Mouse (Mus musculus): ENCODE measurements at regions not wholly inside any gene's neighbourhood (a gene's known extent, or its start where the extent isn't known, plus 50 kb on each side); places are given as distances from the start of the nearest gene placed in this dataset.
"Not testable (repeated sequence)": the region's sequence is repeated elsewhere in the genome, so short reads cannot be mapped to it uniquely, and the experiment has no call there.

GRCm38 (mm10) chr15:93144264-93144663 lies 130.7 kb downstream of the Gxylt1 start:
- Histone ChIP-seq H3K4me2 (ENCODE audit: low read length) (no peak overlapping the region), H3K9ac (ENCODE audit: low read length) (no peak overlapping the region)
- WGBS, result 48% methylated on average over 4 of the region's 4 CpGs

GRCm38 (mm10) chr15:93133379-93133778 lies 141.6 kb downstream of the Gxylt1 start:
- no peak overlapping the region for H3K9ac ChIP-seq (ENCODE audit: low read length)
- H3K4me1 ChIP-seq (ENCODE audit: control insufficient read depth, insufficient read depth, low read length), result no peaks in the 10 kb centered on the region
- no peaks in the 10 kb centered on the region for H3K27me3 ChIP-seq (replicated peaks; ENCODE audit: control insufficient read depth, insufficient read depth, low read length)
- H3K4me3 ChIP-seq (ENCODE audit: low read depth, low read length), result no peak overlapping the region
- DNase-seq (ENCODE audit: low spot score) (peak; percentile 43), ATAC-seq (no peak)
- no peak overlapping the region for H3K27ac ChIP-seq (ENCODE audit: low read depth, low read length)
- no peaks in the 10 kb centered on the region for H3K36me3 ChIP-seq (ENCODE audit: control insufficient read depth, insufficient read depth, low read length)
- 0 out of 2 replicates have a peak overlapping the region, but pooled peaks have one; percentile 20 for H3K4me2 ChIP-seq (ENCODE audit: low read length)
- H3K9me3 ChIP-seq (replicated peaks; ENCODE audit: control insufficient read depth, low read length), result no peaks in the 10 kb centered on the region
- 59% methylated on average over 18 of the region's 18 CpGs for WGBS

More at GRCm38 (mm10) chr15:93144264-93144663, 130.7 kb downstream of the Gxylt1 start:
- Histone ChIP-seq H3K27me3 (replicated peaks; ENCODE audit: control insufficient read depth, insufficient read depth, low read length) (no peaks in the 10 kb centered on the region), H3K36me3 (ENCODE audit: control insufficient read depth, insufficient read depth, low read length) (no peaks in the 10 kb centered on the region), H3K4me1 (ENCODE audit: control insufficient read depth, insufficient read depth, low read length) (no peaks in the 10 kb centered on the region), H3K9me3 (replicated peaks; ENCODE audit: control insufficient read depth, low read length) (no peaks in the 10 kb centered on the region), H3K27ac (ENCODE audit: low read depth, low read length) (no peak overlapping the region), H3K4me3 (ENCODE audit: low read depth, low read length) (no peak overlapping the region)
- ATAC-seq, result no peak
- DNase-seq (ENCODE audit: low spot score), result no peak

GRCm38 (mm10) chr15:93131056-93131455 lies 143.9 kb downstream of the Gxylt1 start:
- Histone ChIP-seq H3K9me3 (replicated peaks; ENCODE audit: control insufficient read depth, low read length) (no peaks in the 10 kb centered on the region), H3K4me1 (ENCODE audit: control insufficient read depth, insufficient read depth, low read length) (no peaks in the 10 kb centered on the region), H3K9ac (ENCODE audit: low read length) (no peak overlapping the region), H3K27me3 (replicated peaks; ENCODE audit: control insufficient read depth, insufficient read depth, low read length) (no peaks in the 10 kb centered on the region), H3K4me3 (ENCODE audit: low read depth, low read length) (no peak overlapping the region), H3K4me2 (ENCODE audit: low read length) (no peak overlapping the region), H3K27ac (ENCODE audit: low read depth, low read length) (no peak overlapping the region), H3K36me3 (ENCODE audit: control insufficient read depth, insufficient read depth, low read length) (no peaks in the 10 kb centered on the region)
- no peak for ATAC-seq
- DNase-seq (ENCODE audit: low spot score), result no peak

GRCm38 (mm10) chr15:93125261-93125660 lies 149.7 kb downstream of the Gxylt1 start:
- WGBS, result 27% methylated on average over 5 of the region's 5 CpGs
- Histone ChIP-seq H3K27ac (ENCODE audit: low read depth, low read length) (no peak overlapping the region), H3K4me1 (ENCODE audit: control insufficient read depth, insufficient read depth, low read length) (no peaks in the 10 kb centered on the region), H3K9me3 (replicated peaks; ENCODE audit: control insufficient read depth, low read length) (no peaks in the 10 kb centered on the region), H3K36me3 (ENCODE audit: control insufficient read depth, insufficient read depth, low read length) (no peaks in the 10 kb centered on the region), H3K4me2 (ENCODE audit: low read length) (no peak overlapping the region), H3K4me3 (ENCODE audit: low read depth, low read length) (no peak overlapping the region), H3K27me3 (replicated peaks; ENCODE audit: control insufficient read depth, insufficient read depth, low read length) (no peaks in the 10 kb centered on the region), H3K9ac (ENCODE audit: low read length) (no peak overlapping the region)
- DNase-seq (ENCODE audit: low spot score) (no peak), ATAC-seq (no peak)

- Histone ChIP-seq H3K36me3 (ENCODE audit: control insufficient read depth, insufficient read depth, low read length) (no peaks in the 10 kb centered on the region), H3K27ac (ENCODE audit: low read depth, low read length) (no peak overlapping the region), H3K9me3 (replicated peaks; ENCODE audit: control insufficient read depth, low read length) (no peaks in the 10 kb centered on the region), H3K4me2 (ENCODE audit: low read length) (no peak overlapping the region), H3K4me3 (ENCODE audit: low read depth, low read length) (no peak overlapping the region), H3K27me3 (replicated peaks; ENCODE audit: control insufficient read depth, insufficient read depth, low read length) (no peaks in the 10 kb centered on the region), H3K4me1 (ENCODE audit: control insufficient read depth, insufficient read depth, low read length) (no peaks in the 10 kb centered on the region), H3K9ac (ENCODE audit: low read length) (no peak overlapping the region)
- WGBS, result 84% methylated on average over 4 of the region's 4 CpGs
- ATAC-seq (no peak), DNase-seq (ENCODE audit: low spot score) (no peak)
Observed at GRCm38 (mm10) chr15:93121156-93121555, 153.8 kb downstream of the Gxylt1 start.

- not testable (repeated sequence) for H3K4me1 ChIP-seq (ENCODE audit: control insufficient read depth, insufficient read depth, low read length); H3K27ac ChIP-seq (ENCODE audit: low read depth, low read length); H3K27me3 ChIP-seq (replicated peaks; ENCODE audit: control insufficient read depth, insufficient read depth, low read length); H3K4me2 ChIP-seq (ENCODE audit: low read length); H3K9me3 ChIP-seq (replicated peaks; ENCODE audit: control insufficient read depth, low read length); ATAC-seq; H3K9ac ChIP-seq (ENCODE audit: low read length); H3K36me3 ChIP-seq (ENCODE audit: control insufficient read depth, insufficient read depth, low read length); H3K4me3 ChIP-seq (ENCODE audit: low read depth, low read length)
- peak; percentile 57 for DNase-seq (ENCODE audit: low spot score)
- WGBS, result 51% methylated on average over 2 of the region's 2 CpGs
Observed at GRCm38 (mm10) chr15:93117806-93118205, 157.2 kb downstream of the Gxylt1 start.

GRCm38 (mm10) chr15:93115674-93116102 lies 159.3 kb downstream of the Gxylt1 start:
- 2% methylated on average over 16 of the region's 16 CpGs for WGBS
- Histone ChIP-seq H3K4me3 (ENCODE audit: low read depth, low read length) (peak overlapping the region; percentile 15), H3K9me3 (replicated peaks; ENCODE audit: control insufficient read depth, low read length) (no peaks in the 10 kb centered on the region), H3K4me1 (ENCODE audit: control insufficient read depth, insufficient read depth, low read length) (peaks cover 10% of the 10 kb centered on the region; the same call in 1 of the 2 replicates), H3K27me3 (replicated peaks; ENCODE audit: control insufficient read depth, insufficient read depth, low read length) (no peaks in the 10 kb centered on the region), H3K9ac (ENCODE audit: low read length) (peak overlapping the region; percentile 37; the same call in 1 of the 2 replicates), H3K36me3 (ENCODE audit: control insufficient read depth, insufficient read depth, low read length) (no peaks in the 10 kb centered on the region), H3K4me2 (ENCODE audit: low read length) (peak overlapping the region; percentile 48), H3K27ac (ENCODE audit: low read depth, low read length) (no peak overlapping the region)
- DNase-seq (ENCODE audit: low spot score) (peak; percentile 86), ATAC-seq (peak; percentile 93)

GRCm38 (mm10) chr15:93104936-93105335 lies 170.0 kb downstream of the Gxylt1 start:
- Histone ChIP-seq H3K9me3 (replicated peaks; ENCODE audit: control insufficient read depth, low read length) (no peaks in the 10 kb centered on the region), H3K4me1 (ENCODE audit: control insufficient read depth, insufficient read depth, low read length) (no peaks in the 10 kb centered on the region), H3K36me3 (ENCODE audit: control insufficient read depth, insufficient read depth, low read length) (no peaks in the 10 kb centered on the region), H3K27me3 (replicated peaks; ENCODE audit: control insufficient read depth, insufficient read depth, low read length) (no peaks in the 10 kb centered on the region), H3K27ac (ENCODE audit: low read depth, low read length) (no peak overlapping the region), H3K4me3 (ENCODE audit: low read depth, low read length) (no peak overlapping the region), H3K4me2 (ENCODE audit: low read length) (no peak overlapping the region), H3K9ac (ENCODE audit: low read length) (no peak overlapping the region)
- WGBS, result 88% methylated on average over 4 of the region's 4 CpGs
- DNase-seq (ENCODE audit: low spot score) (no peak), ATAC-seq (no peak)

- H3K4me2 ChIP-seq (ENCODE audit: low read length), result no peak overlapping the region
Observed at GRCm38 (mm10) chr15:93103426-93103825, 171.6 kb downstream of the Gxylt1 start.

More at GRCm38 (mm10) chr15:93103426-93103825, 171.6 kb downstream of the Gxylt1 start:
- Histone ChIP-seq H3K9me3 (replicated peaks; ENCODE audit: control insufficient read depth, low read length) (no peaks in the 10 kb centered on the region), H3K9ac (ENCODE audit: low read length) (no peak overlapping the region), H3K4me1 (ENCODE audit: control insufficient read depth, insufficient read depth, low read length) (no peaks in the 10 kb centered on the region), H3K4me3 (ENCODE audit: low read depth, low read length) (no peak overlapping the region), H3K27me3 (replicated peaks; ENCODE audit: control insufficient read depth, insufficient read depth, low read length) (no peaks in the 10 kb centered on the region), H3K27ac (ENCODE audit: low read depth, low read length) (no peak overlapping the region), H3K36me3 (ENCODE audit: control insufficient read depth, insufficient read depth, low read length) (no peaks in the 10 kb centered on the region)
- ATAC-seq, result no peak
- WGBS, result 77% methylated on average over 5 of the region's 5 CpGs
- no peak for DNase-seq (ENCODE audit: low spot score)

All from forebrain, embryonic 14.5 days (tissue).